Mouse (Mus musculus) retina, postnatal 1 day (tissue): Measurements from ENCODE around the gene Mllt3.
"Not testable (repeated sequence)": the region's sequence is repeated elsewhere in the genome, so short reads cannot be mapped to it uniquely, and the experiment has no call there.

ENCODE experiments used
- DNase-seq: peaks from one replicate; pipeline ENCODE4 v3.0.0-alpha.2; 2012

The Mllt3 gene

DNA sequence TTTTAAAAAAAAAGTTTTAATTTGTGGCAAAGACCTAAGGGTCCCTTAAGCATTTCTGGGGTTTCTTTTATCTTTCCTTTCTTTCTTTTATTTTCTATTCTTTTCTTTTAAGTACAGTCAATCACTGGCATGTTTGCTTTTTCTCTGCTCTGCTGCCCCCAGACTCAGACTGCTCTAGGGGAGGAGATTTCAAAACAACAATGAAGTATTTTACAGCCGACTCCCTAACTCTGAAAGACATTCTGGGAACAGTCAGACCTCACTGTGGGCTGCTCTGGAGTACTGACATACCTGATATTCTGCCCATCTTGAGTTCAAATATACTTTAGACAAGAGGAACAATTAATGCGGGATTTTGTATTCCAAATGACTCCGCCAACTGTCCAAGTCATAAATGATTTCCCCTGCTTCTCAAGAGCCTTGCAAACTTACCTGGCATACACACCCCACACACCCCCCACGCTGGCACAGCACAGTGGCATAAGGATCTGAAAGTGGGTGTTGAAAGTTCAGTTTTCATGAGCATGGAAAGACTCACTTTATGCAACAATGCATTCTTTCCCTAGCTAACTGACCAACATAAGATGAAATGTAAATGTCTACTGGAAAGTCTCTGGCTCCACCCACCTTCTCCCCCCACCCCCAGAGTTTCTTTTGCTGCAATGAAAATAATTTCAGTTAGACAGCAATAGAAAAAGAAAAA lies 21.1 kb downstream of the Mllt3 start:
- DNase-seq = no peak

DNA sequence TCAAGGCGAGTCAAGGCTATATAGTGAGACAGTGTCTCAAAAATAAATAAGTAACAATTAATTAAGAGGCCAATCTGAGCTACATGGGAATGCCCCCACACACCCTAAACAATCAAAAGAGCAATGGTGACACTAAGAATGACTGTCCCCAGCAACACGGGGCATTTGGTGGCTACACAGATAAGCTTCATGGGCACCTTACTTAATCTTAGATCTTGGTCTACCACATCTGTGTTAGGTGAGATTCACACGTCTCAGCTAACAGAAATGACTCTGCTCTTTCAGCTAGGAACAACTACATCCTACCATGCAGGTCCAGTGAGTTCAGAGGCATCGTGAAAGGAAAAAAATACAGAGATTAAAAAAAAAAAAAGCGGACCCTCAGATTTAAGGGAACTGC lies 22.7 kb downstream of the Mllt3 start:
- DNase-seq = no peak

GRCm38 (mm10) chr4:88005801-88006200 lies 27.4 kb downstream of the Mllt3 start:
- DNase-seq = no peak

DNA sequence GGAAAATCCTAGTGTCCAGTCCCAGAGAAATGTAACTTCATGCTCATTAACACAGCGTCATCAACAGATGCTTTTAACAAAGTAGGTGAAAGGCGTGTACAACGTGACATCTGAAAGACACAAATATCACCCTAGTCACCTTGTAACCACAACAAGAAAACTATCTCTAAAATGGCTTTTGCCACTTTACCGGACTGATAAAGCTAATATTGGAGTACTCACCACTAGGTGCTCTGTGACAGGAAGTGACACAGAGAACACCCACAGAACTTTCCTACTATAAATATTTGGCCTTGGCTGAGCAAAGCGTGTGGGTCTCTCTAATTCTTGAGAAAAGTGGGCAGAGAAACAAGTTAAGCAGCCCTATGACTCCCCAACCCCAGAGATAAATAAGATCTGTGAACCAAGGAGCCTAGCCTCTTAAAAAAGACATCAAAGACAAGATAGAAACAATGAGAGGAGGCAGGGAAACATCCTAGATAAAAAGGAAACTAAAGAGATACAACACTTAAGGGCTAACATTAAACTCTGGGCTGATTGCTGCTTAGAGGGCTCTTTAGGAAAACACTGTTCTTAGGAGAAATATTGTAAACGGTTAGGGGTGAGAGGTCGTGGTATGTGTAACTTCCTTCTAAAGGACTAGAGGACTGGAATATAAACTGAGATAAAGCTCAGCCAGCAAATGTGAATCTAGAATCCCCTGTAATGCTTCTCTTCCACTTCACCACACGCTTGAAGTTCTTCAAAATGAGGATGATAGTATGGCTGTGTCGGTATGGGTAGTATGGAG lies 29.8 kb downstream of the Mllt3 start:
- no peak for DNase-seq

DNA sequence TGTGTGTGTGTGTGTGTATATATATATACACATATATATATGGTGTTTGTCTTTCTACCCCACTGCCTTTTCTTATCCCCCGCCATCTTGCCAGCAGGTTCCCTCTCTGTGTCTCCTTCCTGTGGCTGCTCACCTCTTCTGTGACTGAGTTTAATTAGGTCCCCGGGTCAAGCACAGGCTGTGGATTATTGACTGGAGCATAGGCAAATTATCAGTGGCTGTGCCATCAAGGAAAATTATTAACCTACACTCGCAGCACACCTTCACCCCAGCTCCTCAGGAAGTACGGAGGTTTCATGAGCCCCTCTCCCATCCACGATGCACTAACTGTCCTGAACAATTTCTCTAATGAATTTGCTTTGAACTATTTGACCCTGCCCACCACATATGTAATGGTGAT lies 41.5 kb downstream of the Mllt3 start:
- DNase-seq = no peak

DNA sequence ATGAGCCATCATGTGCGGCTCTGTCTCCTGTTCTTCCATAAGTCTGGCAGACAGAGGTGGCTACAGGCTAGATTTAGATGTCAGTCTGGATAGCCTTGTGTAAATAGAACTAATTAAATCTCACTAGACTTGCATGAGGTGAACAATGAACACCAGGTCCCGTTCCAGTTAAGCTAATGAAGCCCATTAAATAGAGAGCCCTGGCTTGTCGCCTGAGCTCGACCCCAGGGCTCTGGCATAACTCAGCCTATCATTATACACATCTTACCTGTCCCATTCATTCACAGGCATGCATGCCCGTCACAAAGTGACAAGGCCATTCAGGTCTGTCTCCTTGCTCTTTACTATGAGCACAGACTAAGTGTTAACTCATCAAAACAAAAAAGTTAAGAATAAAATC lies 42.2 kb downstream of the Mllt3 start:
- DNase-seq = no peak

DNA sequence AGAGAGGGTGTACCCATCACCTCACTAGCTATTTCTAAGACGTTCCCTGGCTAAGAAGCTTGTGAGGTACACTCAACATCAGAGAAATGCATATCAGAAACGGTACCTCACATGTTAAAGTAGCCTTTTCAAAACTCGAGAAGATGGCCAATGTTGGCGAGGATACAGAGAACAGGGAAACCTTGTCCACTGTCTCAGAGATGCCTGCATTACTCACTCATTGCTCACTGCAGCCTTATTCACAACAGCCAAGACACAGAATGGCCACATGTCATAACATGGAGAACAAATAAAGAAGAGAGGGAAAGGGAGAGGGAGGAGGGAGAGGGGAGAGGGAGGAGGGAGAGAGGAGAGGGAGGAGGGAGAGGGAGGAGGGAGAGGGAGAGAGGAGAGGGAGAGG lies 47.9 kb downstream of the Mllt3 start:
- DNase-seq = peak; percentile 4

- DNase-seq = no peak
These were observed 48.6 kb downstream of the Mllt3 start for GRCm38 (mm10) chr4:87984589-87984988.

- no peak for DNase-seq
These were observed 49.1 kb downstream of the Mllt3 start for GRCm38 (mm10) chr4:87984091-87984490.

GRCm38 (mm10) chr4:87982578-87982977 lies 50.6 kb downstream of the Mllt3 start:
- DNase-seq = no peak

DNA sequence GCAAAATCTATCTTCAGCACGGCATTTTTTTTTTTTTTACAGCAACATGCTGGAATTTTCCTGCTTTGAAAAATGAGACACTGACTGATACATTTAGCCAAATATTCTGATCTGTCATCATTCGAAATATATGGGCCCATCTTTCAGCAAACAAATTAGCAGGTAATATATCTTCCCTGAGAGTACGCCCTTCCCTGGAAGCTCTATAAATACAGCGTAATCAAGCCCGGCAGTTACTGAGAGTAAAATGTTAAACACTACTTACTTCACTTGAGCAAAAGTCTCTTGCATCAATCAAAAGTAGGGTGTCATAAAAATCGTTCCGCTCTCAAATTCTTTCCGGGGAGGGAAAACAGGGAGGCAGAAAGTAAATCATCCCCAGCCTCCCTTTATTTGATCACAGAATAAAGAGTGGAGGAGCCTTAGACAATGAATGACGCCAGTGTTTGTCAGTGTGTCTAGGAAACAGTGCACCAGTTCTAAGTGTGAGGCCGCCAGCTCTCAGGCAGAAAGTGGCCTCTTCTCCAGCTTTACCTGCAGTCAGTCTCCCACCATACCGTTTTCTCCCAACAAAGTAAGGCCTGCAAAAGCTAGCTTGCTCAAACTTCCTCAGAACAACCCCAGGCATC lies 55.2 kb downstream of the Mllt3 start:
- no peak for DNase-seq

- DNase-seq = no peak
These were observed 67.3 kb downstream of the Mllt3 start for GRCm38 (mm10) chr4:87965836-87966235.

DNA sequence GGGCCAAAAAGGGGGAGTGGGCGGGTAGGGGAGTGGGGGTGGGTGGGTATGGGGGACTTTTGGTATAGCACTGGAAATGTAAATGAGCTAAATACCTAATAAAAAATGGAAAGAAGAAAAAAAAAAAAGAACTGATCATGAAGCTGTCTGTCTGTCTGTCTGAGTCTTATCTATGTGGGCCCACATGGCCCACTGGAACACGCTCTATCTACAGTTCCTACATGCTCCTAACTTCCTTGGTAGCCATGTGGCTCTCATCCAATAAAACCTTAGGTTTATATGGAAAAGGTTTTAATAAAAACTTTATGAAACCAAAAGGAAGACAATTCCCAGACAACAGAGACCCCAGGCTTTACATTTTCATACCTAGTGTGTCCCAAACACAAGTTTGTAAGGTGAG lies 68.3 kb downstream of the Mllt3 start:
- not testable (repeated sequence) for DNase-seq

GRCm38 (mm10) chr4:87963773-87964076 lies 69.4 kb downstream of the Mllt3 start:
- DNase-seq = no peak

GRCm38 (mm10) chr4:87963055-87963772 lies 70.0 kb downstream of the Mllt3 start:
- no peak for DNase-seq

- DNase-seq = no peak
These were observed 71.3 kb downstream of the Mllt3 start for GRCm38 (mm10) chr4:87961872-87962271.

- DNase-seq = no peak
These were observed 75.3 kb downstream of the Mllt3 start for GRCm38 (mm10) chr4:87957852-87958251.

DNA sequence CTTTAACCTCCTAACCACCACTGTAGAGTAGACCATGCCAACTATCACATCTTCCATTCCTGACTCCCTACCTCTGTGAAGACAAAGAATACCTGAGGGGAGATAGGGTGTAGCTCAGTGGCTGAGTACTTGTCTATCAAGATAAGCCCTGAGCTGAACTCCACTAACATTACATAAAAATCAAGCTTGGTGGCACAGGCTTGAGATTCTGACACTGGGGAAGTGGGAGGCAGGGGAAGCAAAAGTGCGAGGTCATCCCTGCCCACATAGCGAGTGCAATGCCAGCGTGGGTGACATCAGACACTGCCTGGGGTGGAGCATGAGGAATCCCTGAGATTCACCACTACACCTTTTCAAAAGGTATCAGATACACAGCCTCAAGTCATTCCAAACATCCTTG lies 76.0 kb downstream of the Mllt3 start:
- no peak for DNase-seq

DNA sequence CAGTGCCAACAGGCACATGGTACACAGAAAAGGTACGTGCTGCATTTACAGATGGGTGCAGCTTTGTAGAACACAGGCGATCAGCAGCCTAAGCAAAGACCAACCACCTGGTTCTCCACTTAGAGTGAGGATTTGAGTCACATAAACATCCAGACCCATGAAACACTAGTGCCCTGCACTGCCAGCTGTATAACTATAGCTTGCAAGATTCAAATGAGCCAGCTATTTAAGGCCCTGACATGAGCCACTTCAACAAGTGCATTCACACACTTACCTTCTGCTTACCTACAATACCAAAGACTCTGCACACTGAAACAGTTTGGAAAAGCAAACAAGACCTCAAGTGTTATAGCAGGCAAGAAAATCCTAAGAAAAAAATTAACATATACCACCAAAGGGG lies 78.0 kb downstream of the Mllt3 start:
- no peak for DNase-seq

- no peak for DNase-seq
These were observed 78.6 kb downstream of the Mllt3 start for GRCm38 (mm10) chr4:87954421-87955083.

- DNase-seq = no peak
These were observed 79.4 kb downstream of the Mllt3 start for GRCm38 (mm10) chr4:87953736-87954135.

- no peak for DNase-seq
These were observed 79.9 kb downstream of the Mllt3 start for GRCm38 (mm10) chr4:87953268-87953667.

DNA sequence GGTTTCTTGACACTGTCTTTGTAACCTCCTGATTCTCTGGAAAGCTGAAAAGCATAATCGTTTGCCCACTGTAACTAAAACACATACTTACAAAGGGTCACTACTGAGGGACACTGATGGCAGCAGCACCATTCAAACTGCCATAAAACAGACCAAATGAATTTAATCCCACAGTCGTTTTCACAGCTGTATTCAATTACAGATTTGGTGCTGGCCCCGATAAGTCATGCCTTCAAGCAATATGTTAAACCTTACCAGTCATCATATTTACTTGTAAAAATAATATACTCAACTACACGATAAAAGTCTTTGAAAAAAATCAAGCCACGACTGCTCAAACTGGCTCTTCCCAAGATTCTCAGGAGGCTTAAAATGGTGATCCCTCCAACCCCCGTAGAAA lies 83.7 kb downstream of the Mllt3 start:
- DNase-seq = no peak
